Mouse (Mus musculus) olfactory bulb, adult 2 months (tissue): ENCODE measurements around the gene Atf5.

ENCODE experiments used
- CTCF ChIP-seq: fragments of 200-500 bp; IDR thresholded peaks from 2 replicates; pipeline ENCODE4 v1.5.1; 2012; ENCODE audit warnings: low read depth, mild to moderate bottlenecking, low read length, moderate library complexity; ENCODE audit not compliant: insufficient read depth
- POLR2A ChIP-seq: fragments of 200-500 bp; IDR thresholded peaks from 2 replicates; pipeline ENCODE4 v1.6.1; 2012; ENCODE audit warnings: mild to moderate bottlenecking, low read depth, low read length, moderate library complexity; ENCODE audit not compliant: insufficient read depth

DNA sequence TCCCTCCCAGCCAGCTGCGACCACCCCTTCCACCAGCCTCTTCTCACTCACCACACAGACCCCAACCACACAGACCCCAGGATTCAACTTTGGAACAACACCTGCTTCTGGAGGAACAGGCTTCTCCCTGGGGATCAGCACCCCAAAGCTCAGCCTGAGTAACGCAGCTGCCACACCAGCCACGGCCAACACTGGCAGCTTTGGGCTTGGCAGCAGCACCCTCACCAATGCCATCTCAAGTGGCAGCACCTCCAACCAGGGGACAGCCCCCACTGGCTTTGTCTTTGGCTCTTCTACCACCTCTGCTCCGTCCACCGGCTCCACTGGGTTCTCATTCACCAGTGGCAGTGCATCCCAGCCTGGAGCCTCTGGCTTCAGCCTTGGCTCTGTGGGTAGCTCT lies 12.2 kb upstream of the Atf5 start:
- no peak for TF ChIP-seq POLR2A
- TF ChIP-seq CTCF, result no peak
